Mouse (Mus musculus): ENCODE results near the gene Lcp2.

Lcp2 gene

GRCm38 (mm10) chr11:34046767-34047541 lies at the start of gene Lcp2:
TSS of gene Lcp2 (plus strand) at chr11:34046920.
- DNase-seq (ENCODE audit: extremely low read depth, insufficient read length, low spot score): no peak

GRCm38 (mm10) chr11:33998244-33998643 lies 48.5 kb upstream of the Lcp2 start:
- no peak for DNase-seq (ENCODE audit: extremely low read depth, insufficient read length, low spot score)

GRCm38 (mm10) chr11:34000416-34000815 lies 46.3 kb upstream of the Lcp2 start:
- no peak for DNase-seq (ENCODE audit: extremely low read depth, insufficient read length, low spot score)

GRCm38 (mm10) chr11:34001938-34002592 lies 44.7 kb upstream of the Lcp2 start:
- no peak for DNase-seq (ENCODE audit: extremely low read depth, insufficient read length, low spot score)

- no peak for DNase-seq (ENCODE audit: extremely low read depth, insufficient read length, low spot score)
These were observed 44.1 kb upstream of the Lcp2 start for GRCm38 (mm10) chr11:34002593-34002965.

DNA sequence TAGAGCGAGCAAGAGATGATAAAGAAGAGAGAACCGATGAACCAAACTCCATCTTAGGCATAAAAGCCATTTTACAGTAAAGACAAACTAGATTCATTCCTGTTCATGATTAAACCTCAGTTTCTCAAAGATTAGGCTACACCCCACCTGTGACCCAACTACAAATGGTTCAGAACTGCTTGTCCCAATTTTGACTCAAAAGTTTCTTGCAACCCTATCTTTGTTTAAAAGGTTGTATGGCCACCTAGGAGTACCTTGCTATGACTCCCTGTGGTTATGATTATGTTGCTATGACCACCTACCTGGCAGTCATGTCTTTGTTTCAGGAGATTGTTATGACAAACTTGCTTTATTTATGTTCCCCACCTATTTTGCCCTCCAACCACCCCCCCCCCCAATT lies 39.1 kb upstream of the Lcp2 start:
- no peak for DNase-seq (ENCODE audit: extremely low read depth, insufficient read length, low spot score)

DNA sequence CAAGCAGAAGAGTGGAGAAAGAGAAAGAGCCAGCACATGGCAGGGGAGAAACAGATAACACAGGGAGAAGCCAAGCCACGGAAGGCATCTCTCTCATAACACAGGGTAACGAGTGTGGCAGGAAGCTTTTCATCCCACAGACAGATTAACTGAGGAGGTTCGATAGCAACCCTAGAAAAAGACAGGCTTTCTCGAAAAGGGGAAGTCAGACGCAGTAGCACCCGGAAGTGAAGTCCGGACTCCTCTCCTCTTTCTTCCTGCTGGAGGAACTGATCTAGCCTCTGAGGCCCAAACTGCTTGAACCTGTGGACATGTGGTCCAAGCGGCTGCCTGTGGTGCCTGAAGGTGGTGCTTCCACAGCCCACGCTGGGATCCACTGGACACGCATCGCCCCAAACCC lies 38.5 kb upstream of the Lcp2 start:
- DNase-seq (ENCODE audit: extremely low read depth, insufficient read length, low spot score): no peak

GRCm38 (mm10) chr11:34008702-34009101 lies 38.0 kb upstream of the Lcp2 start:
- no peak for DNase-seq (ENCODE audit: extremely low read depth, insufficient read length, low spot score)

DNA sequence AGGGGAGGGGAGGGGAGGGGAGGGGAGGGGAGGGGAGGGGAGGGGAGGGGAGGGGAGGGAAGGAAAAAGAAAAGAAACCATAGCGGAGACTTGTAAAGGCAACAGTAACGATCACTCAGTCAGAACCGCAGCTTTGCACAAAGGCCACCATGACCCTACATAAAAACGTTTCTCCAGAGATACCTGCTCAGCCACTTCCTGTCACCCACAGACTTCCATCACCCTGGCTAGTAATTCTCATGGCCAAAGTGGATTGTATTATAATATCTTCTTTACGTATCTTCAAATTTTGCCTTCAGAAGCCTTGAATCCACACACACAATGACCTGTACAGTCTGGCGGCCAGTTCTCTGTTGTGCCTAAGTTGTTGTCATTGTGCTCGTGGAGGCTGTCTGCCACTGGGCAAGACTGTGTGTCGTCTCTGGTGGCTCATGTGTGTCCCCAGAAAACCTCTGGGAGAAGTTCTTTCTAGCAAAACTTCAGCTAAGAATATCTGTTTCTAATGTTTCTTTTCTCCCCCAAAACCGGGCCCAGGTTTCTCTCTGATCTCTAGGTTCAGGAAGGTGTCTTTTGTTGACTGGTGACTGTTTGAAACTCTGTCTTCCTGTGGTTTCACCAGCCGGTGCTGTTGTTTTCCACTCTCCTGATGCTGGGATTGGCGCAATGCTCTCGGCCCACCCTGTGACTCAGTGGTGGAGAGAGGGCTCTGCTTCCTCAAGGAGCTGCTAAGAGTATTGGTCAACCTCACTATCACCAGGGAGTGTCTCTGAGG lies 37.2 kb upstream of the Lcp2 start:
- DNase-seq (ENCODE audit: extremely low read depth, insufficient read length, low spot score): no peak

DNA sequence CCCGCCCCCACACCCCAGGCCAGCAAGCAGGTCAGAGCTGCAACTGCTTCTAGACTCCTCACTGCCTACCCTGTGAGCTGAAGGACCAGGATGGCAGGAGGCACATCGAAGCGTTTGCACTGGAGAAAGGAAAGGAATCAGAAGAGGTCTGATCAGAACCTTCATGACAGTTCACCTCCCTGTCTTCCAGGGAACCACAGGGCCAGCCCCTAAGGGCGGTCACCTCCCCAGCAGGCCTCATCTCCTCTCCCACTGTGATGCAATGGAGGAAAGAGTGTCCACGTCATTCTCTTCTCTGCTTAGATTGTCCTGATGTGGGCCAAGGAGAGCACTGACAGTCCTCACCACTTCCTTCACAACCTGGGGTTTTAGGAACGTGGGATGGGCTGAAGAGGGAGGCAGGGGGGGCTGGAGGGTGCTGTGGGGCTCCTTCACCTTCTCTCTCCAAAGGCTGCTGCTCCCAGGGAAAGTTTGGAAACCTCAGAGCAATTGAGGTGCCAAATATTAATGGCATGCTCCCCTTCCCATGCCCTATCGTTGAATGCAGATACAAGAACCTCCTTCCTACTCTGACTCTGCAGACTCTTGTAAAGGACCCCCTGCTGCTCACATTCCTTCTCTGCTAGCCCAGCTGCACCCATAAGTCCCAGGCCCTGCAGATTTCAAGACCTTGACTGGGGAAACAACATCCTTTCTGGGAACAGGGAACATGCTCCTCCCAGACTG lies 36.4 kb upstream of the Lcp2 start:
- no peak for DNase-seq (ENCODE audit: extremely low read depth, insufficient read length, low spot score)

DNA sequence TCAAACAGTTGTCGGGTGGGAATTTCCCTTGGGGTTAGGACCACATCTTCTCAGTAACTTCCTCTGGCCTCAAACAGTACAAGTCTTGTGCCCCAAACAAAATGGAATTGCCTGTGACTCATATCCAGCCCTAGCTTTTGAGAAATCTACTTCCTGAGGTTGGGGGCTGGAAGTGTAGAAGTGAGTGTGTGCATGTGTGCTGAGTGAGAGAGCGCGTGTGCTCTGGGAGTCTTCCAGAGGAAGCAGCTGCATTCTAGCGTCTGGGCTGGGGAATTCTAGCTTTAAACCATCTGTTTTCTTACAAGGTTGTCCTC lies 35.9 kb upstream of the Lcp2 start:
- no peak for DNase-seq (ENCODE audit: extremely low read depth, insufficient read length, low spot score)

- no peak for DNase-seq (ENCODE audit: extremely low read depth, insufficient read length, low spot score)
These were observed 34.6 kb upstream of the Lcp2 start for GRCm38 (mm10) chr11:34012007-34012652.

GRCm38 (mm10) chr11:34025091-34025490 lies 21.6 kb upstream of the Lcp2 start:
- no peak for DNase-seq (ENCODE audit: extremely low read depth, insufficient read length, low spot score)

- no peak for DNase-seq (ENCODE audit: extremely low read depth, insufficient read length, low spot score)
These were observed 17.1 kb upstream of the Lcp2 start for GRCm38 (mm10) chr11:34029658-34030057.

- no peak for DNase-seq (ENCODE audit: extremely low read depth, insufficient read length, low spot score)
These were observed 15.5 kb upstream of the Lcp2 start for GRCm38 (mm10) chr11:34031015-34031805.

GRCm38 (mm10) chr11:34034008-34034505 lies 12.7 kb upstream of the Lcp2 start:
- DNase-seq (ENCODE audit: extremely low read depth, insufficient read length, low spot score): no peak

- no peak for DNase-seq (ENCODE audit: extremely low read depth, insufficient read length, low spot score)
These were observed 11.9 kb upstream of the Lcp2 start for GRCm38 (mm10) chr11:34034794-34035193.

DNA sequence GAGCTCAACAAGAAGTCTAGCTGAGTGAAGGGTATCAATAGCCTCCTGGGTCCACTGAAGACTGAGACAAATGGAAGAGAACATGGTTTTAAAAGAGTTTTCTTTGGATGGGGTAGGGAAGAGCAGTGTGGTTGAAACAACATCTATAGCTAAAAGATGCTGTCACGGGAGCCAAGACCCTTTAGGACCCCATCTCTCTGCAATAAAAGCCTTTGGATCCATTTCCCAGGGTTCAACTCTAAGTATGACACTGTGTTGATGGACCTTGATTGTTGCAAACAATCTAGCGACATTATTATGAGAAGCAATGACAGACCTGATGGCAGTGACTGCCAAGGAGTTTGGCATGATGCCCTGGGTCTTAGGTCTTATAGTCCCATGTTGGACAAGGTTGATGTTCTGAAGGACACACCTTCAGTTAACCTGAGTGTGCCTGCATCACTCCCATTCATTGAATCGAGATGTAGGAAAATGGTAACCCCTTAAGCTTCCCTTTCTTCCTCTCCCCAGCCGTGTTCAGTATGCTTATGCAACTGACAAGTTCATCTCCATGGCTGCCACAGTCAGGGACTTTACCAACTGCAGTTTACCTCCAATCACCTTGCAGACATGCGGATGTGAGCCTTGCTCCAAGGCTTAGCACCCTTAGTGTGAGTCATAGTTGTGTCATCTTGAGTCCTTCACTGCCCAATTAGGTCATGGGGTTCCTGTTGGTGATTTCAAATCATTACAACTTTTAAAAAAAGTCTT lies 10.6 kb upstream of the Lcp2 start:
- DNase-seq (ENCODE audit: extremely low read depth, insufficient read length, low spot score): no peak

DNA sequence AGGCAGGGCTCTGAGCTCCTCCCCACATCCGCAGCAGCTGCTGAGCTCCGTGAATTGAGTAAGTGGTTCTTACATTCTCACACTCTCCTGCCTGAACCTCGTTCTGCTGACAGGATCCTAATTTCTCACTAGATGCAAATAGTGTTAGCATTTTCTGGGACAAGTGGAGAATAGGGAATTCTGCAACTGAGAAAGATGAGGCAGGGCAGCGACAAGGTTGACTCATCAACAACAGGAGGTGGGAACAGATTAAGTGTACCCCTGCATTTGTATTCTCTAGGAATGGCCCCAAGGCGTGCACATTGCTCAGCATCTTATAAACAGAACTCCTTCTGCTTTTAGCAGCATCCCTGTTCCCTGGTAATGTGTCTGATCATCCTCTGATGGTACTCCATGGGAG lies 6.7 kb upstream of the Lcp2 start:
- no peak for DNase-seq (ENCODE audit: extremely low read depth, insufficient read length, low spot score)

Data from 3134 (cell line).